Mouse (Mus musculus) ES-E14 (cell line): ENCODE data around the gene Gm7029. TPM values are rescaled to one million over a fixed set of nuclear protein-coding genes. Genes with fewer than 3 reads are reported as not detected.
"Not testable (repeated sequence)": the region's sequence is repeated elsewhere in the genome, so short reads cannot be mapped to it uniquely, and the experiment has no call there.

ENCODE experiments used
- DNase-seq: peaks from one replicate; pipeline ENCODE4 v3.0.0-alpha.2; 2013; ENCODE audit warnings: low read depth, low spot score
- H3K27ac ChIP-seq: 2 replicates; pipeline ENCODE4 v1.5.1; 2012; ENCODE audit warnings: low read depth, mild to moderate bottlenecking, low read length, moderate library complexity, mixed read lengths; ENCODE audit not compliant: poor library complexity, insufficient read depth, severe bottlenecking
- H3K36me3 ChIP-seq: 2 replicates; pipeline ENCODE4 v1.6.1; 2012; ENCODE audit warnings: mild to moderate bottlenecking, low read length, moderate library complexity, mixed read lengths; ENCODE audit not compliant: control insufficient read depth, poor library complexity, insufficient read depth, severe bottlenecking
- H3K4me1 ChIP-seq, 2 experiments: fragments of 150-350 bp in 1 of 2; sonication (generic) in 1 of 2; 2 replicates each; pipeline ENCODE4 v1.6.1; 2012; ENCODE audit warnings: low read length in 2 of 2, mild to moderate bottlenecking in 1 of 2, mixed read lengths in 1 of 2; ENCODE audit not compliant: control insufficient read depth in 2 of 2, insufficient read depth in 2 of 2, poor library complexity in 1 of 2
- H3K4me3 ChIP-seq, 2 experiments: fragments of 150-350 bp in 1 of 2; sonication (generic) in 1 of 2; 2 replicates each; pipeline ENCODE4 v1.5.1; 2012; ENCODE audit warnings: low read length in 2 of 2, low read depth in 1 of 2, mild to moderate bottlenecking in 1 of 2, mixed read lengths in 1 of 2; ENCODE audit not compliant: insufficient read depth in 1 of 2, poor library complexity in 1 of 2, severe bottlenecking in 1 of 2
- H3K9ac ChIP-seq: 2 replicates; pipeline ENCODE4 v1.6.1; 2012; ENCODE audit warnings: low read depth, mild to moderate bottlenecking, low read length, mixed read lengths; ENCODE audit not compliant: poor library complexity, insufficient read depth, severe bottlenecking
- H3K9me3 ChIP-seq: fragments of 150-350 bp; sonication (generic); 2 replicates; pipeline ENCODE4 v1.6.1; 2012; ENCODE audit warnings: low read depth, mild to moderate bottlenecking, low read length; ENCODE audit not compliant: control insufficient read depth, insufficient read depth
- CHD2 ChIP-seq: IDR thresholded peaks from 2 replicates; pipeline ENCODE4 v1.6.1; 2014; ENCODE audit warnings: mild to moderate bottlenecking, low read depth, low read length, inconsistent platforms
- HCFC1 ChIP-seq: IDR thresholded peaks from 2 replicates; pipeline ENCODE4 v1.6.1; 2012; ENCODE audit warnings: low read length, inconsistent platforms, borderline replicate concordance; ENCODE audit not compliant: insufficient read depth
- MAFK ChIP-seq: IDR thresholded peaks from 2 replicates; pipeline ENCODE4 v1.6.1; 2014; ENCODE audit warnings: mild to moderate bottlenecking, low read depth, low read length, inconsistent platforms; ENCODE audit not compliant: insufficient read depth
- ZC3H11A ChIP-seq: IDR thresholded peaks from 2 replicates; pipeline ENCODE4 v1.6.1; 2012; ENCODE audit warnings: low read depth, mild to moderate bottlenecking, inconsistent platforms, low read length, borderline replicate concordance
- ZNF384 ChIP-seq: IDR thresholded peaks from 2 replicates; pipeline ENCODE4 v1.6.1; 2012; ENCODE audit warnings: low read depth, low read length, inconsistent platforms
- in situ Hi-C, 2 experiments: fragments of 600-800 bp; cut with MboI; formaldehyde crosslinking; loops; one replicate each; pipeline ENCODE4 v1.15.1; 2025; ENCODE audit warnings: low sequenced_read_pairs in 2 of 2, inconsistent platforms in 1 of 2; ENCODE audit not compliant: unreplicated experiment in 2 of 2
- total RNA-seq: library from RNA; depleted of rRNA; stranded (reverse); fragments of 300-350 nt; gene quantifications from 2 replicates; pipeline ENCODE4 v1.2.3, GENCODE M21; 2012

Gene Gm7029
- total RNA-seq, 1 experiment = 11.6 TPM

DNA sequence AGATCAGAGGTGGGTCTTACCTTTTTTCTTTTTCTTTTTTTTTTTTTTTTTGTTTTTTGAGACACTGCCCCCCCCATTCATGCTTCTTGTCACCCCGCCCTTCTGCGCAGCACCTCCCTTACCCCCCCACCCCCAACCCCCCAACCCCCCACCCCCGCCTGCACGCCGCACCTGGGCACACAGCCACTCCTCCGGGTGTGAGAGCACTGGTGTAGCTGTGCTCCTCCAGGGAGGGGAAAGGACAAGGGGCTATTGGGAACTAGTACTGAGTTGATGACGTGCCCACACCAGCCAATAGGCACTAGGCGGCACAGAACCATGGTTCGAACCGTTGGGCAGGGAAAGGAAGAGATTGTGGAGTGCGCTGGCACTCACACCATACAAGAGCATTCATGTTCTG lies 774 bp downstream of the Gm7029 start:
- Histone ChIP-seq H3K4me1 (peaks cover 0 to 2% of the 10 kb centered on the region in 2 experiments; a peak in 1 of 4 replicates), H3K9ac (no peak overlapping the region), H3K4me3 (no peak overlapping the region), H3K9me3 (no peaks in the 10 kb centered on the region), H3K36me3 (peaks cover 24% of the 10 kb centered on the region), H3K27ac (no peak overlapping the region)
- no peak for DNase-seq
- in situ Hi-C loops = no loop called here
- no peak for TF ChIP-seq CHD2
- TF ChIP-seq ZNF384 = no peak
- TF ChIP-seq ZC3H11A = no peak
- no peak for TF ChIP-seq MAFK
- TF ChIP-seq HCFC1 = no peak

GRCm38 (mm10) chr17:33875797-33876196 lies 2.2 kb downstream of the Gm7029 start:
- H3K9ac ChIP-seq, DNase-seq, H3K27ac ChIP-seq, H3K4me3 ChIP-seq, H3K9me3 ChIP-seq, in situ Hi-C loops, H3K4me1 ChIP-seq: not testable (repeated sequence)
- peaks cover 34% of the 10 kb centered on the region for H3K36me3 ChIP-seq

DNA sequence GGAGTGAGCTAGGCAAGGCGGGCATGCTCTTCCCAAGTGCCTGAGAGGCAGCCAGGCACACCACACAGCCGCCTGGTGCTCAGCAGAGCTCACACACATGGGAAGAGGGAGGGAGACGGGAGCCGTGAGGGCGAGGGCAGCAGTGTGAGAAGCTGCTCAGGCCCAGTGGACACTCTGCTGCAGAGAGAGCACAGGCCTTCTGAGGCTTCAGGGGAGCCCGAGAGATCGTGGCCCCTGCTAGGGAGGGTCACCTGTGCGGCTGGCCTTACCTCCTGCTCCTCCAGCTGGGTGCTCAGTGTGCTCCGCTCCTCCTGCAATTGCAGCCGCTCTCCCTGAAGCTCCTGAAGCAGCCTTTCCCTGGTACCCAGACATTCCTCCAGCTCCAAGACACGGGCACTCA lies 10.7 kb downstream of the Gm7029 start:
- H3K4me1 ChIP-seq, H3K4me3 ChIP-seq, H3K9ac ChIP-seq, H3K9me3 ChIP-seq, DNase-seq, H3K27ac ChIP-seq, in situ Hi-C loops: not testable (repeated sequence)
- peaks cover 57% of the 10 kb centered on the region for H3K36me3 ChIP-seq

DNA sequence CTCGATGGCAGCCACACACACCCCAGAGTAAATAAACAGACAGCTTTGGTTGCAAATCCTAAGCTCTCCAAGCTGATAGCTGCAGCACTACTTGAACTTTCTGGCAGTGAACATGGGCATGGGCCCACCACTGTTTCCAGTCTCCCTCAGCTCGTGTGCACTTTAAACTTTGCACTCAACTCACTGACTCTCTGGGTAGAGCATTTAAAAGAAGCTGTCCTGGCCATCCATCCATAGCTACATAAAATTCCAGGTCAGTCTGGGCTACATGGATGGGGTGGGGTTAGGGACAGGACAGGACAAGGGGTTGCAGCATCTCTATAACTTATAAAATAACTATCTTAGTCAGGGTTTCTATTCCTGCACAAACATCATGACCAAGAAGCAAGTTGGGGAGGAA lies 14.2 kb downstream of the Gm7029 start:
- H3K27ac ChIP-seq, H3K4me1 ChIP-seq, H3K9ac ChIP-seq, H3K9me3 ChIP-seq, DNase-seq, in situ Hi-C loops, H3K4me3 ChIP-seq: not testable (repeated sequence)
- H3K36me3 ChIP-seq = peaks cover 33% of the 10 kb centered on the region

DNA sequence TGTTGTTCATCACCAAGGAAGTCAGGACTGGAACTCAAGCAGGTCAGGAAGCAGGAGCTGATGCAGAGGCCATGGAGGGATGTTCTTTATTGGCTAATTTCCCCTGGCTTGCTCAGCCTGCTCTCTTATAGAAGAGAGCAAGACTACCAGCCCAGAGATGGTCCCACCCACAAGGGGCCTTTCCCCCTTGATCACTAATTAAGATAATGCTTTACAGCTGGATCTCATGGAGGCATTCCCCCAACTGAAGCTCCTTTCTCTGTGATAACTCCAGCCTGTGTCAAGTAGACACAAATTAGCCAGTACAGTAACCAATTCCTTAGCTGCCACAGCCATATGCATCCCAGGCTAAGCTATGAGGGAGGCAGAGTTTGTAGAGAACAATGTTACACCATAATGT lies 14.6 kb downstream of the Gm7029 start:
- DNase-seq, H3K9ac ChIP-seq, in situ Hi-C loops, H3K4me1 ChIP-seq, H3K27ac ChIP-seq, H3K9me3 ChIP-seq: not testable (repeated sequence)
- H3K4me3 ChIP-seq = peak overlapping the region in 1 of 2 experiments; percentile 85; a peak in 1 of 4 replicates
- H3K36me3 ChIP-seq = peaks cover 29% of the 10 kb centered on the region

- H3K9me3 ChIP-seq, H3K4me1 ChIP-seq, in situ Hi-C loops, DNase-seq: not testable (repeated sequence)
- Histone ChIP-seq H3K36me3 (peaks cover 18% of the 10 kb centered on the region), H3K9ac (peak overlapping the region; percentile 83), H3K4me3 (peak overlapping the region; percentile 79 to 85), H3K27ac (peak overlapping the region; percentile 84)
These were observed 16.4 kb downstream of the Gm7029 start for GRCm38 (mm10) chr17:33889941-33890532.
